Mouse (Mus musculus): ENCODE data around the gene Cpsf4l.

- TF ChIP-seq CTCF (IDR thresholded peaks at IDR 0.05; ENCODE audit: extremely low read depth, insufficient read depth, low read length) = no peak
- no peak for TF ChIP-seq POLR2A (IDR thresholded peaks at IDR 0.05; ENCODE audit: extremely low read depth, insufficient read depth, low read length)
Observed at GRCm38 (mm10) chr11:113687031-113687430, 22.8 kb downstream of the Cpsf4l start.

Measured in cortical plate, adult 2 months (tissue).